11 mouse cellular contexts compared by ENCODE assay signal in the genomic region with DNA sequence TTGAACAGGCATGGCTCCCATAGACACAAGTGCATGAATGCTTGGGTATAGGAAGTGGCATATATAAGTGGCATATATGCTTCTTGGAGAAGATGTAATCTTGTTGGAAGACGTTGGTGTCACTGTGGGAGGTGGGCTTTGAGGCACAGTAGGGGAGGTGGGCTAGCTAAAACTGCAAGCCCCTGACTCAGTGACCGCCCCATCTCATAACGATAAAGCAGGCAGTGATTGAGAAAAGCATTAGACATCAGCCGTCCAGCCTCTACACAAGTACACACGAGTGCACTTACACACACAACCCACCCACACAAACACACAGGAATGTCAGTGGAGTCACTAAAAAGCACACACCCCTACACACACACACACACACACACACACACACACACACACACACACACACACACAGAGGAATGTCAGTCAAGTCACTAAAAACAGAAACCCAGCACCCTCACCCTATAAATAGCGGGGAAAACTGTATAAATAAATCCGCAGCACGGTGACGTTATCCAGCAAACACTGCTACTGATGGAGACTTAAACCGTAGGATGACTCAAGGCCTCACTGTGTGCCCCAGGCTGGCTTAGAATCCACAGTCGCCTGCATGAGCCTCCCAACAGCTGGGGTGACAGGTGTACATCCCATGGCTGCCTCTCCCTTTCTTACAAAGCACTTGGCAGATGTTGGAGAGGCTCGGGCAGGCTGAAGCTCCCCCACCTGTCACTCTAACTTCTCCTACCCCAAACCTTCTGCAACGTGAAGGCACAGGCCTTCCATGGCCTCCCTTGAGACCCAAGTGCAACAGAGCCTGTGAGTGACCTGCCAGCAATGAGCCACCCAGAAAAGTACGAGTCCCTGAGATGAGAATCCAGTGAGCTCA. TPM values are rescaled to one million over a fixed set of nuclear protein-coding genes. Genes with fewer than 3 reads are reported as not detected.
DNase-seq lines count a peak whose midpoint lies in the region; ATAC-seq lines count a peak whose summit lies in the region.
"Had no signal": no experiment of that assay in that cellular context is flagged by ENCODE, and none has a peak within 500 bp of the region (broad histone marks: within the 10 kb centered on the region; RNA-seq: fewer than 3 reads in every experiment).

No protein-coding gene starts in this region.

- no peaks in the 10 kb centered on the region for H3K9me3 ChIP-seq in kidney, embryonic 15.5 days (replicated peaks)
- no peaks in the 10 kb centered on the region for H3K9me3 ChIP-seq in heart, embryonic 15.5 days (replicated peaks)
- H3K9me3 ChIP-seq in forebrain, embryonic 10.5 days, result no peaks in the 10 kb centered on the region
- H3K9me3 ChIP-seq: stomach, embryonic 15.5 days had no signal

- no peaks in the 10 kb centered on the region for H3K27me3 ChIP-seq in kidney, embryonic 15.5 days
- H3K27me3 ChIP-seq in heart, embryonic 15.5 days, result no peaks in the 10 kb centered on the region
- no peaks in the 10 kb centered on the region for H3K27me3 ChIP-seq in forebrain, embryonic 10.5 days (ENCODE audit: poor library complexity, severe bottlenecking)
- H3K27me3 ChIP-seq: CH12.LX; stomach, embryonic 15.5 days had no signal

- DNase-seq in kidney, adult 18-20 months, result peak; percentile 1
- DNase-seq in thymus, postnatal 4 days, result peak; percentile 4
- no peak for DNase-seq in thymus, postnatal 10 days (ENCODE audit: low spot score in 2 of 2)
- DNase-seq in telencephalon, adult 2 months (ENCODE audit: low read depth, low spot score), result peak; percentile 49
- DNase-seq in forebrain, embryonic 10.5 days (ENCODE audit: extremely low spot score, low spot score), result no peak
- DNase-seq in Muller cell, postnatal 12 days (ENCODE audit: inconsistent ontology term), result no peak

- H3K4me2 ChIP-seq in kidney, embryonic 15.5 days, result no peak overlapping the region
- H3K4me2 ChIP-seq in heart, embryonic 15.5 days, result no peak overlapping the region
- H3K4me2 ChIP-seq: stomach, embryonic 15.5 days had no signal

- H3K4me1 ChIP-seq in kidney, embryonic 15.5 days, result no peaks in the 10 kb centered on the region
- peaks cover 21% of the 10 kb centered on the region for H3K4me1 ChIP-seq in heart, embryonic 15.5 days (replicated peaks)
- H3K4me1 ChIP-seq in forebrain, embryonic 10.5 days, result no peaks in the 10 kb centered on the region
- H3K4me1 ChIP-seq: stomach, embryonic 15.5 days had no signal

- no peaks in the 10 kb centered on the region for H3K36me3 ChIP-seq in kidney, embryonic 15.5 days
- H3K36me3 ChIP-seq in heart, embryonic 15.5 days, result no peaks in the 10 kb centered on the region
- H3K36me3 ChIP-seq in forebrain, embryonic 10.5 days (replicated peaks), result no peaks in the 10 kb centered on the region
- H3K36me3 ChIP-seq: stomach, embryonic 15.5 days had no signal

- no peak for ATAC-seq in kidney, embryonic 15.5 days (replicated peaks; ENCODE audit: low FRiP score)
- ATAC-seq in heart, embryonic 15.5 days (replicated peaks; ENCODE audit: insufficient number of reproducible peaks, insufficient read depth, low FRiP score, low read depth), result peak; percentile 66
- ATAC-seq: forebrain, embryonic 14.5 days had no signal

- WGBS in kidney, embryonic 15.5 days, result 79% methylated on average over 14 of the region's 14 CpGs
- 50% methylated on average over 14 of the region's 14 CpGs for WGBS in heart, embryonic 15.5 days
- 82% methylated on average over 14 of the region's 14 CpGs for WGBS in forebrain, embryonic 10.5 days

- H3K27ac ChIP-seq in kidney, embryonic 15.5 days, result no peak overlapping the region
- H3K27ac ChIP-seq in heart, embryonic 15.5 days, result peak overlapping the region; percentile 71
- H3K27ac ChIP-seq in forebrain, embryonic 10.5 days, result no peak overlapping the region
- H3K27ac ChIP-seq: stomach, embryonic 15.5 days had no signal

- H3K9ac ChIP-seq in kidney, embryonic 15.5 days, result no peak overlapping the region
- no peak overlapping the region for H3K9ac ChIP-seq in heart, embryonic 15.5 days
- H3K9ac ChIP-seq: stomach, embryonic 15.5 days had no signal

- H3K4me3 ChIP-seq in kidney, embryonic 15.5 days (replicated peaks), result no peak overlapping the region
- no peak overlapping the region for H3K4me3 ChIP-seq in heart, embryonic 15.5 days
- no peak overlapping the region for H3K4me3 ChIP-seq in forebrain, embryonic 10.5 days
- H3K4me3 ChIP-seq: stomach, embryonic 15.5 days had no signal

RNA-seq across cellular contexts. Expression of a gene that starts 27.4 kb away (rescaled TPM):
- polyA plus RNA-seq in kidney, embryonic 15.5 days (2015; fragmentation: Nextera tagmentation; extraction: Ambion mirVana), result 18.7 and 21.1 TPM in 2 replicates
- 22.5 and 25.7 TPM in 2 replicates for polyA plus RNA-seq in heart, embryonic 15.5 days (2015; fragmentation: Nextera tagmentation; extraction: Ambion mirVana)
- polyA plus RNA-seq in forebrain, embryonic 10.5 days (2016; fragmentation: Nextera tagmentation; extraction: Ambion mirVana), result 13.5 and 13.7 TPM in 2 replicates

Comparison
In these comparisons a context has a peak if more than half of its experiments do, and no peak if none do; other contexts are left out.
1. DNase-seq: peak in kidney, adult 18-20 months (single experiment), thymus, postnatal 4 days (single experiment) and telencephalon, adult 2 months (single experiment); none in thymus, postnatal 10 days (0 of 2), forebrain, embryonic 10.5 days (single experiment) and Muller cell, postnatal 12 days (single experiment).